Mouse (Mus musculus) gastrocnemius, adult 8-10 months (tissue): ENCODE measurements around the gene Bysl. TPM values are rescaled to one million over a fixed set of nuclear protein-coding genes. Genes with fewer than 3 reads are reported as not detected.
"Not testable (repeated sequence)": the region's sequence is repeated elsewhere in the genome, so short reads cannot be mapped to it uniquely, and the experiment has no call there.

ENCODE experiments used
- DNase-seq, 2 experiments: peaks; one replicate each; pipeline ENCODE4 v3.0.0; 2022; ENCODE audit warnings: low spot score in 2 of 2
- total RNA-seq, 4 experiments: library from RNA; stranded (reverse); gene quantifications; 2 replicates each; pipeline ENCODE4 v1.2.4; 2022

Gene Bysl
- 10 to 100 TPM; 13.8 to 16.5 (median 14.2) TPM for total RNA-seq

- peak; percentile 90 for DNase-seq
Measured at GRCm38 (mm10) chr17:47610849-47611660, at the start of gene Bysl, which contains the start of the genes Med20 and Gm20517. TSS of gene Bysl (minus strand) at chr17:47611492. TSS of gene Med20 (plus strand) at chr17:47611582. TSS of gene Gm20517 (plus strand) at chr17:47611589.

GRCm38 (mm10) chr17:47658741-47659243 lies 47.5 kb upstream of the Bysl start:
- no peak for DNase-seq

- no peak for DNase-seq
Measured at GRCm38 (mm10) chr17:47657901-47658300, 46.6 kb upstream of the Bysl start.

GRCm38 (mm10) chr17:47655697-47656096 lies 44.4 kb upstream of the Bysl start:
- no peak for DNase-seq

GRCm38 (mm10) chr17:47654346-47654745 lies 43.1 kb upstream of the Bysl start:
- DNase-seq, result not testable (repeated sequence)

- DNase-seq, result no peak
Measured at GRCm38 (mm10) chr17:47651953-47652352, 40.7 kb upstream of the Bysl start.

GRCm38 (mm10) chr17:47648966-47649365 lies 37.7 kb upstream of the Bysl start:
- DNase-seq, result no peak

- peak; percentile 45 to 48 for DNase-seq
Measured at GRCm38 (mm10) chr17:47646683-47647082, 35.4 kb upstream of the Bysl start.

GRCm38 (mm10) chr17:47642992-47643391 lies 31.7 kb upstream of the Bysl start:
- no peak for DNase-seq

GRCm38 (mm10) chr17:47633999-47634770 lies 22.9 kb upstream of the Bysl start:
- DNase-seq, result no peak

- no peak for DNase-seq
Measured at GRCm38 (mm10) chr17:47632181-47632840, 21.0 kb upstream of the Bysl start.

GRCm38 (mm10) chr17:47630678-47631065 lies 19.4 kb upstream of the Bysl start, which contains the start of gene Usp49:
TSS of gene Usp49 (plus strand) at chr17:47630690.
- no peak for DNase-seq

- peak; percentile 39 to 45 for DNase-seq
Measured at GRCm38 (mm10) chr17:47629717-47630677, 18.7 kb upstream of the Bysl start.

- peak; percentile 91 to 92 for DNase-seq
Measured at GRCm38 (mm10) chr17:47628851-47629676, 17.8 kb upstream of the Bysl start.

- DNase-seq, result no peak
Measured at GRCm38 (mm10) chr17:47627791-47628190, 16.5 kb upstream of the Bysl start.

GRCm38 (mm10) chr17:47626031-47626430 lies 14.7 kb upstream of the Bysl start:
- no peak for DNase-seq

GRCm38 (mm10) chr17:47625088-47625487 lies 13.8 kb upstream of the Bysl start:
- peak in 1 of 2 experiments; percentile 23 for DNase-seq

- DNase-seq, result not testable (repeated sequence)
Measured at GRCm38 (mm10) chr17:47624572-47624971, 13.3 kb upstream of the Bysl start.

GRCm38 (mm10) chr17:47622912-47623554 lies 11.7 kb upstream of the Bysl start:
- no peak for DNase-seq
